Mouse (Mus musculus) adrenal gland (tissue): ENCODE results near the gene Ctss.

Experiments used
- intact Hi-C: fragments of 180-260 bp; cut with DNase I; formaldehyde crosslinking; loops from one replicate; pipeline ENCODE4 v1.15.1; 2025
- long read RNA-seq, 2 experiments: library from polyadenylated mRNA; unstranded; transcript quantifications; one replicate each; pipeline ENCODE4 v2.0.0; 2020; ENCODE audit warnings: borderline replicate concordance in 1 of 2; ENCODE audit not compliant: insufficient replicate concordance in 1 of 2

Ctss gene
- long read RNA-seq, experiment 1, transcript Ctss-202 (8 exons, 1,355 nt), result major isoform, 135 of 163 reads
- long read RNA-seq, experiment 1, transcript Ctss-201 (8 exons, 1,355 nt), result minor isoform, 15 of 163 reads
- long read RNA-seq, experiment 1, partial matches to known transcripts, result 10 of 163 reads
- long read RNA-seq, experiment 1, other reads (novel, unspliced or antisense), result 3 of 163 reads
- long read RNA-seq, experiment 2, transcript Ctss-201 (8 exons, 1,355 nt), result minor isoform, 11 of 152 reads
- long read RNA-seq, experiment 2, transcript Ctss-202 (8 exons, 1,355 nt), result major isoform, 133 of 152 reads
- long read RNA-seq, experiment 2, partial matches to known transcripts, result 7 of 152 reads
- long read RNA-seq, experiment 2, other reads (novel, unspliced or antisense), result 1 of 152 reads

DNA sequence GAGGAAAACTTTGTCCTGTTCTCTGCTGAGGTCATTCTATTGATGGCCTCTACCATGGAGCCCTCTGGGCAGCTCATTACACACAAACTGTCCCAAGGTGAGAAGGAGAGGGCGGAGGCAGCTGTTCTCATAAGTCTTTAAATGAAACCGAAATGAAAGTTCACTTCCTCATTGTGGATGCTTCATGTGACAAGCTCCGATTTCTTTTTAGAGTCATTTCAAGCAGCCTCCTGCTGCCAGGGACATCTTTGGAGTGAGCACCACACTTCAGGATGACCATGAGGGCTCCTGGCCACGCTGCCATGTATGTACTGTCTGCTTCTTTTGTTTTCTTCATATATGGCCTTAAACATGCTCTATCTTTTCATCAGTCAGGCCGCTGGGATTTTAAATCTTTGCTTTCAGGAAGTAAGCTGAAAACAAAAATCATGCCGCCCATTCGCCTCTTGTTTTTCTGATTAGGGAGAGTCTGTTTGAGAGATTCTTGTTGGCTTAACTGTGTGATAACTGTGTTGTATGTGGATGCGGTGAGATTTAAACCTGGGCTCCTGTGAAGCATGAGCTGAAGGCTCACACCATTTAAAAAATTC is at the start of gene Ctss:
Ctss (plus strand) TSS at position 165 of the 590 bp plus-strand sequence.
- intact Hi-C loops, result no loop called here

DNA sequence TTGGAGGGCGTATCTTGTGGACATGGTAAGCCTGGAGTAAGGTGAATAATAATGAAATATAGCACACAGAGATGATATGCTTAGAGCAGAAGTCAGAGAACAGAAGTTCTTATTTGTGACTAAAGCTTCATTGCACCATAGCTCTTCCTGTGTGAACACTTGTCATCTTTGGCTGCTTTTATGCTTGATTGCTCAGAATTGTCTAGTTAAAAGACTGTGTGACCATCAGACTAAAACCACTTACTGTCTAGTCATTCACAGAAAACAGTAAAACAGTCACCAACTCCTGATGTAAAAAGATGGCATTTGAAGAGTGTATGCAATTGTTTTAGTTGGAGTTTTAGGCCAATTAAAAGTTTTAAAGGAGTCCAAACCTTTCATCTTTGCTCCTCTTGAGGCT is 47.6 kb upstream of the Ctss start:
- intact Hi-C loops, result loop anchor here (10.0 kb wide), 1 partner anchor 366 kb away; no protein-coding TSS in a partner anchor

DNA sequence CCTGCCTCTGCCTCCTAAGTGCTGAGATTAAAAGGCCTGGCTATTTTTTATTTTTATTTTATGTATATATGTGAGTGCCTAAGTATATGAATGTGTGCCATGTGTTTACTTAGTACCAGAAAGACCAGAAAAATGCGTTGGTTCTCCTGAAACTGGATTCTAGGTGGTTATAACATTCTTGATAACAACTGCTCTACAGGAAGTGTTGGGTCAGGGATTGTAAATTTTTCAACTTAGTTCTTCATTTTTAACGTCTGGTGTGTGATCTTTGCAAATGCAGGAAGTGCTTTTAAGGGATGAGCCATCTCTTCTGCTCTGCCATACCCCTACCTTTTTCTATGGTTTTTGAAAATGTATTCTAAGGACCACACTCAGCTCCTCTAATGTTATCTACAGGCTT is 40.2 kb upstream of the Ctss start:
- intact Hi-C loops, result no loop called here

DNA sequence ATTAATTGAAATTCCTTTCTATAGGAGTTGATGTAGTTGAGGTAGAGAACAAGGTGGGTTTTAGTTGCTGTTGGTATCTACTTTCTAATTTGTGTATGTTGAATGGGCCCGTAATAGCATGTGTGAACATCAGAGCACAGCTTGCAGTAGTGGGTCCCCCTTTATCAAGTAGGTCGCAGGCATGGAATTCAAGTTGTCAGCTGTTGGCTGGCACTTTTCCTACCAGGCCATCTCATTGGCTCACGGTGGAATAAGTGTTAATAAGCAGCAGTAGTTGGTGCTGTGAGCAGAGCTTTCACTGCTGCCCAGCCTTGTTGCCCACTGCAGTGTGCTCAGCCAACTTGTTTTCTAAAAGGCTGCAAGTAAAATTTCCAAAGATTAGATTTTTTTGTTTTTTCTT is 37.9 kb upstream of the Ctss start:
- intact Hi-C loops, result no loop called here

DNA sequence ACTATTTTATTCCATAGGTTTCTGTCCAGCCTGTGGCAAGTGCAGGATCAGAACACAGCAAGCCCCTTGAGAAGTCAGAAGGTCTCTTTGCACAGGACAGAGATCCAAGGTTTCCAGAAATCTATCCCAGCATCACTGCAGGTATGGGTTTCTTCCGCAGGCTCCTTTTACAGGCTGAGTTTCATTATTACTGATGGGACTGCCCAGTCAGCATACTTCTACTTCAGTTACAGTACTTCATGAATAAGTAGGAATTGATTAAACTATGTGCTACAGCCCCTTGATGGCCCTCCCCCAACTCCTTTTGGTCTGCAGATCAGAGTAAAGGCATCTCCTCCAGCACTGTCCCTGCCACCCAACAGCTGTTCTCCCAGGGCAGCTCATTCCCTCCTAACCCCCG is 36.3 kb upstream of the Ctss start:
- intact Hi-C loops, result no loop called here

DNA sequence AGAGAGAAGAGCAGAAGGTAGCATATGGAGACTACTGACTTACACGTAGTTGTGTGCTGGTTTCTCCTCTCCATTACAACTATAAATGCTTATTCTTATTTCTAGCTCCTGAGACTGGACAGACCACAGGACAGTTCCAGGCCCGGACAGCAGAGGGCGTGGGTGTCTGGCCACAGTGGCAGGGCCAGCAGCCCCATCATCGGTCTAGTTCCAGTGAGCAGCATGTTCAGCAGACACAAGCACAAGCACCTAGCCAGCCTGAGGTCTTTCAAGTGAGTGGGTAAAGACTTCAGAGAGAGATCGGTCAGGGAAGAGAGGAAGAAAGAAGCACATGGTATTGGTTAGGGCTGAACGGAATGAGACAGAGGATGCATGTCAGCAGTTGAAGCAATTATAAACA is 32.2 kb upstream of the Ctss start:
- intact Hi-C loops, result no loop called here

DNA sequence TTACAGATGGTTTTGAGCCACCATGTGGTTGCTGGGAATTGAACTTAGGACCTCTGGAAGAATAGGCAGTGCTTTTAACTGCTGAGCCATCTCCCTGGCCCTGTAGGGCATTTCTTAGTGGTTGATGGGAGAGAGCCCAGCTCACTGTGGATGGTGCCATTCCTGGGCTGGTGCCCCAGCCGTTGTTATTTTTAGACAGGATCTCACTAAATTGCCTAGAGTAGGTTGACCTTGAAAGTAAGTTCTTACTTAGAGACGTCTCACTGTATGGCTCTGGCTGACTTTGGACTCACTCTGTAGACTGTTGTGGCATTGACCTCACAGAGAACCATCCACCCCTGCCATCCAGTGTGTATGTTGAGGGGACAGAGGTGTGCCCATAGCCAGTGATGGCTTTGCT is 28.4 kb upstream of the Ctss start:
- intact Hi-C loops, result no loop called here

DNA sequence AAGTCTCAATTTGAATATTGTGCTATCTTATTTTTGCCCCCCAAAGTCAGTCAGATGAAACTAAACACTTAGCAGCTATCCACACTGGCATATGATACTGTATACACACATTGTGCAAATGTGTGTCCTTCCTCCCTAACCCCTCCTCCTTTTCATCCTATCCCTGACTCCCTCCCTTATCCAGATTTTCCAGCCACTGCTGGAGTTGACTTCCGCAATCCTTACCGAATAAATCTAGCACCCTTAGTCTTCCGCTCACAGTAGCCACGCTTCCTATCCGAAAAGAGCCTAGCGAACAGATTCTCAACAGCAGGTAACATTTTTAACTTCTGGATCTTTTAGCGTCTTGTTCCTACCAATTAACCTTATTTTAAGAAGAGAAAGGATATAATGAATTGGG is 27.6 kb upstream of the Ctss start, which contains the start of gene Ctsk:
Ctsk (plus strand) TSS at position 233 of the 400 bp plus-strand sequence.
- intact Hi-C loops, result no loop called here

DNA sequence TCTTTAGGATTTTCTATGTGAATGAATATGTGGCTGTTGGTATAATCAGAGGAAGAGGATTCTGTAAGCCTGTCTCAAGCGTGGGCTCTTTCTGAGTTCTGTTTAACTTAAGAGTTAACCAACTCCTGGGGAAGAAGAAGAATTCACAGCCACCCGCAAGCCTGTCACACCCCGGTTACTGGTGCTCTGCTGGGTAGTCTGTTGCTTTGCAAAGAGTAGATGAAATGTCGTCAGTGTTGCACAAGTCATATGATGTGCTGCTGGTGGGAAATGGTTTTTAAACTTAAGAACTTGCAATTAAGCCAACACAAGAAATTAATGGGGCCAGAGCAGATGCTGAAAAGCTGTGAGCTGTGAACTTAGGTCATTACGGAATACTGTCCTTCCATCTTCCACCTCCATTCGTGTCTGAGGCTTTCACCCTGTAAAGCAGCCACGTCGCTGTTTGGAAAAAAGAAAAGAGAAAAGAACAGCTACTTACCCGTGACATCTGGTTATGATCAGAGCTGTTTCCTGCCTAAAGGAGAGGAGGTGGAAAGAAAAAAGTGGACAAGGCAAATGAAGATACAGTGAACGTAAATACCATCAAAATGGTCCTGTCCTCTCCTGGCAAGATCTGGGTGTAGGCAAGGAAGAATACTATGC is 27.0 kb upstream of the Ctss start:
- intact Hi-C loops, result no loop called here

DNA sequence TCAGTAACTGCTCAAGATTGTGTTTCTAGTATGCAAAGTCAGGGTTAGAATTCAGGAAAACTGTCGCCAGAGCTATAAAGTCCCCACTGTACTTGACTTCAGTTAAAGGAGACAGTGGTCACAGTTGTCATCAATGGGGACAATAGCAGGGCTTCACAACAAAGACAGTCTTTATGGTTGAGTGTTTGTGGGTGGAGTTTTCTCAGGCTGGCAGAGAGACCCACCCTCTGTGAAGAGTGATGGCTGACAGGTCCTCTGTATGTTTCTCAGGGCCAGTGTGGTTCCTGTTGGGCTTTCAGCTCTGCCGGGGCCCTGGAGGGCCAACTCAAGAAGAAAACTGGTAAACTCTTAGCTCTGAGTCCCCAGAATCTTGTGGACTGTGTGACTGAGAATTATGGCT is 24.3 kb upstream of the Ctss start:
- intact Hi-C loops, result no loop called here

DNA sequence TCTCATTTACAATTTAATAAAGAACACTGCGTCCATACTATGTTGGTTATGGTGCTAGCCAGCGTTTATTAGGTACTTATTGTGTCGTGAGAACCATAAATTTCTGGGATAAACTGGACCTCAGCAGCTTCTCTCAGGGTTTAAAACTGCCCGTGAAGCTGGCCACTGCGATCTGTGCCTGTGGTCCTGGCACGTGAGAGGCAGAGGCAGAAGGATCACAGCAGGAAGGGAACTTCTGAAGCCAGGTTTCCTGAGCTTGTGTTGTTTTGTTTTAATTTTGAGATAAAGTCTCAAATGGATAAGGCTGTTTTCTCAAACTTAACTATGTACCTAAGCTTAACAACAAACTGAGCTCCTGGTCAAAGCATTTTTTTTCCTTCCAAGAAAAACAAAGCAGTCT is 17.2 kb upstream of the Ctss start:
- intact Hi-C loops, result no loop called here

DNA sequence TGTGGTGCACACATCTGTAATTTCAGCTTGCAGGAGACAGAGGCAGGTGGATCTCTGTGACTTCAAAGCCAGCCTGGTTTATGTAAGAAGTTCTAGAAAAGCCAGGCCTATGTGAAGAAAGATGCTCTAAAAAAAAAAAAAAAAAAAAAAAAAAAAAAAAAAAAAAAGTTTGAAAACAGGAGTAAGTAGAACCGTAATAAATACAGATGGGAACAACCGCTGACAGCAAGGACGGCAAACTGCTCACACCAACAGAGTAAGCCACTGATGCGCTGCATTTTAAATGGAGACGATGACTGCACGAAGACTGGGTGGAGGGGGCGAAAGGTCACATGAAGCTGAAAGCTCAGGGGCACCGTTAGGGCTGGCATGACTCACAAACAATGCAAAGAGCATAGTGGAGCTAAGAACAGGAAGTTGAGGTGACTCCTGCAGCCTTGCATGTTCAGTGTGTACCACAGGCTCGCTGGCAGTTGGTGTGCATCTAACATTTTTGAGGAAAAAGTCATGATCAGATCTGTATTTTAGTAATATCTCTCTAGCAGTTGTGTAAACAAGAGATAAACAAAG is 14.9 kb upstream of the Ctss start:
- intact Hi-C loops, result loop anchor here (10.0 kb wide), 1 partner anchor 263 kb away; no protein-coding TSS in a partner anchor

DNA sequence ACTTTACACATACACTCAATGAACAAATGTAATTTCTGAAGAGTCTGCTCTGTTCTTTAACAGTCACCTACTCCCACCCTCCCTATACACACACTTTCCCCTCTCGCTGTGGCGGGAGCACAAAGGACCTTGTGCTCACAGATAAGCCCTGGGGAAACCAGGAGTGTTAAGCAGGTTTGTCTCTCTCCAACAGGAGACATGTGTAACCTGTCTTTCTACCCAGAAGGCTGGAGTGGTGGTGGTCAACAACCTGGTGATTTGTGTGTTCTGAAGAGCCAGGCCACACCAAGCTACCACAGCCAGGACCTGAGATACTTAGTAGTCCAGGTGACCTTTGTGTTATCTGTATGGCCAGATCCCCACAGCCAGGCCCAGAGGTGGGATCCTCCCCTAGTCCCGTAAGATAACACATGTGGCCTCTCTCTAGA is 10.0 kb upstream of the Ctss start:
- intact Hi-C loops, result loop anchor here (10.0 kb wide), 1 partner anchor 258 kb away; no protein-coding TSS in a partner anchor

DNA sequence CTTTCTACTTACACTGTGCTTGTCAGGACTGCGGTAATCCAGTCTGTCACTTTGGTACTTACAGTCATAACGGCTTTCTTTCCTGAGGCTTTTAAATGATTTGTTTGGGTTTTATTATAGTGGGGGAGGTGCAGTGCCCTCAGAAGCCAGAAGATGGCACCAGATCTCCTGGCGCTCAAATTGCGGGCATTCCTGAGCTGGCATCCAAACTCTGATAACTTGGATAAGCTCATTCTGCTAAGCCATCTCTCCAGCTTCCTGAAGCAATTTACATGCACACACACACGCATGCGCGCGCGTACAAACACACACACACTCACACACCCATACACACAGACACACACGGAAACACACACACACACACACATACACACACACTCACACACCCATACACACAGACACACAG is 9.1 kb upstream of the Ctss start:
- intact Hi-C loops, result loop anchor here (10.0 kb wide), 1 partner anchor 257 kb away; no protein-coding TSS in a partner anchor

DNA sequence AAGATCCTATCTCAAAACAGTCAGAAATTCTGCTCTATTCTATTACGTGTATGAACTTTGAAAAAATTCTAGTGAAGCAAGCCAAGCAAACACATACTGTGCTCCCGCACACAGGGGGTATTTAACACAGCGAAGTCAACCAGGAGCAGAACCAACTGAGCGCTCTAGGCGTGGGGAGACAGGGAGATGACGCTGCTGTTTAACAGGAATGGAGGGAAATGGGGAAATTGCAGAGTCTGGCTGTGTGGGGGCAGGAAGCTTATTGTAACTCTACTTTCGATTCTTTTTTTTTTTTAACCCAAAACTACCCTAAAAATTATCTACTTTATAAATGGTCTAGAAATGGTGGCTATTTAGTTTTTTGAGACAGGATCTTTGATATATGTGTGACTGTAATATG is 7.7 kb upstream of the Ctss start:
- intact Hi-C loops, result loop anchor here (10.0 kb wide), 1 partner anchor 256 kb away; no protein-coding TSS in a partner anchor

DNA sequence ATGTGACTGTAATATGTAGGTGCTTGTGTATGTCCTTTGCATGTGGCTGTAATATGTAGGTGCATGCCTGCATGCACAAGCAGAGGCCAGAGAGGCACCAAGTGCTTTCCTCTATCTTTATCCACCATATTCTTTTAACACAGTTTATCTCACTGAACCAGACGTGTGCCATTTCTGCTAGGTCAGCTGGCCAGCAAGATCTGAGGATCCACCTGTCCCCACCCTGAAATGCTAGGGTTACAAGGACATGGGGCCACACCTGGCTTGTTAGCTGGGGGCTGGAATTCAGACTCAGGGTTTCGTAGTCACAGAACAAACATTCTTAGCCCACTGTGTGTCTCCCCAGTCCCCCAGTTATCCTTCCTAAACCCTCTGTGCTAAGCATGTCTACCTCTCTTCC is 7.3 kb upstream of the Ctss start:
- intact Hi-C loops, result loop anchor here (10.0 kb wide), 1 partner anchor 255 kb away; no protein-coding TSS in a partner anchor

DNA sequence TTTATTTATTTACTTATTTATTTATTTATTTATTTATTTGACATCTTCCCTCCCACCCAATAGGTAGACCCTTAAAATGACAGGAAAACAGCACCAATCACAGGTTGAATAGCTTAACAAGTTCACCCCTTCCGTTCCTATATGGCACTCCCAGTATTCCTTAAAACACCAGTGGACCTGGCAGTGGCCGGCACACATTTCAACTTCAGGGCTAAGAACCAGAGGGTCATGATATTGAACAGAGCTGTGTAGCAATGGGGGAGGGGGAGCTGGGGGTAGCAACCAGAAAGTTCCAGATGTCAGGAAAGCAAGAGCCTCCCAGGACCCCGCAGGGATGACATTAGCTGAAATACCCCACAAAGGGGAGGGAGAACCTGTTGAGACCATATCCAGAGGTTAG is 6.5 kb upstream of the Ctss start:
- intact Hi-C loops, result no loop called here

DNA sequence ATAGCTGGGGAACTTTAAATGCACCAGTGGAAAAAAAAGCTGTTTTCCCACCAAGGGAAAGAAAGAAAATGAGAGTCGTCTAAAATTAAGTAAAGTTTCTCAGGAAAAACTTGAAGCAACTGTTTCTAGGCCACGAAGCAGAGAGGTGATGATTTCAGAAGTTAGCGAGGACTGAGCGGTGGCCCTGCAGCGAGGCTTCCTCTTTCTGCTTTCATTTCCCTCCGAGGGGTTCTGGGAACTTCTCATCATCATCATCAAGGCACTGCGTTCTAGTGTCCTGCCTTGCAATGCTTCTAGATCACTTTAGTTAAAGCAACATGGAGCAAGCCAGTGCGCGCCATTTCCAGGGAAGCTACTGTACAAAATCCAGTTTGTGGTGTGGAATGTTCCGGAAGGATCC is 5.4 kb upstream of the Ctss start:
- intact Hi-C loops, result no loop called here

DNA sequence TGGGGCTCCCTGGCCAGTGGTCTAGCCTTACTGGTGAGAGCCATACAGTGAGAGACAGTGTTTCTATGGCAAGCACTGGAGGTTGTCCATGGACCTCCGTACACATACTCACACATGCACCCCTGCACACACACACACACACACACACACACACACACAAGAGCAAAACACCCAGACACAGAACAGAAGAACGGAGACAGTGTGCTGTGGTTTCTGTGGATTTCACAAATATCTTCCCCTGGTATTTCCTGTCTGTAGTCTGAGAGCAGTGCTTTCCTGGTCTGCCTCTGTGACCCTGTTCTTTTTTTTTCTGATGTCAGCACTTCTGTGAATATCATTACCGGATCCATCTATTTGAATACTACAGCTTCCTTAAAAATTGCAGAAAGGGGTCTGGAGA is 2.9 kb upstream of the Ctss start:
- intact Hi-C loops, result no loop called here

DNA sequence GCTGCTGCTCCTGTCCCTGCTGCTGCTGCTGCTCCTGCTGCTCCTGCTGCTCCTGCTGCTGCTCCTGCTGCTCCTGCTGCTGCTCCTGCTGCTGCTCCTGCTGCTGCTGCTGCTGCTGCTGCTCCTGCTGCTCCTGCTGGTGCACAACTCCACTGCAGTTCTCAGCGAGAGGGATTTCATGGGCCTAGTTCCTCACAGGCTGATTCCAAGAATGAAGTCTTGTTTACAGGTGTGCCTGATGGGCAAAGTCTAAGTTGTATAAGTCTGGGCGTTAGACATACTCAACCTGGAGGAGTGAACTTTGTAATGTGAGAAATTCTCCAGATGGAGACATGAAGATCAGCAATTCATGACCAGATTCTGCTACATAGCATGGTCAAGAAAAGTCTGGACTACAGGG is 1.9 kb upstream of the Ctss start:
- intact Hi-C loops, result no loop called here

DNA sequence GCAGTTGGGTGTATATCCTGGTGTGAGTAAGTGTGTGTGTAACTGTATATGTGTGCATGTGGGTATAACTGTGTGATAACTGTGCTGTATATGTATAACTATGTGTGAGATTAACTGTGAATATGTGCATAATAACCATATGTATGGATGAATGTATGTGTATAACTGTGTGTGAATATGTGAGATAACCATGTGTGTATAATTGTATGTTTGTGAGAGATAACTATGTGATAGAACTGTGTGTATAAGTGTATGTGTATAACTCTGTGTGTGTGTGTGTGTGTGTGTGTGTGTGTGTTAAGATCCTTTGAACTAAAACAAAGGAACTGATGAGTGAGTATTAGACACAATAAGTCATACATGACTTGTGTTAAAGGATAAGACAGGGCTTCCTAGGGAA is 475 bp upstream of the Ctss start:
- intact Hi-C loops, result no loop called here

DNA sequence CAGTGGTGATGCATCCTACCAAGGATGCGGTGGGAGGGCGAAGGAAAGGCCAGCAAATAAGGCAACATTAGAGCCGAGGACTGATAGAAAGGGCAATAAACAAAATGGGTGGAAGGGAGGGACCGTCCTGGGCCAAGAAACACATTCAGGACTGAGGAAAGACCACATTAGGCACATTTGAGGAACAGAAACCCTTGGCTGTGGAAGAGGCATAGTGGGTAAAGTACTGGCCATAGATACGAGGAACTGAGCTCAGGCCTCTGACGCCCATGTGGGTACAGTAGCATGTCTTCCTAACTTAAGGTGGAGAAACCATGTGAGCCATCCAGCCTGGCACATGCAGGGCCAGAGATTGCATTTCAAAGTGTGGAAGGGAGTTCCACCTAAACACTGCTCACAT is 3.2 kb downstream of the Ctss start:
- intact Hi-C loops, result no loop called here
